Mouse (Mus musculus) layer of hippocampus, adult 2 months (tissue): ENCODE results near the gene Slc22a29. TPM values are rescaled to one million over a fixed set of nuclear protein-coding genes. Genes with fewer than 3 reads are reported as not detected.
A peak's percentile ranks its signal among the peaks of the same experiment; 100 is the strongest.
"Not testable (repeated sequence)": the region's sequence is repeated elsewhere in the genome, so short reads cannot be mapped to it uniquely, and the experiment has no call there.

Experiments used
- DNase-seq, 2 experiments: peaks; one replicate each; pipeline ENCODE4 v3.0.0; 2022; ENCODE audit warnings: low spot score in 2 of 2
- H3K27ac ChIP-seq: fragments of 200-600 bp; 2 replicates; pipeline ENCODE4 v1.8.1; 2022
- H3K4me3 ChIP-seq: fragments of 200-600 bp; 2 replicates; pipeline ENCODE4 v1.8.1; 2022; ENCODE audit warnings: mild to moderate bottlenecking
- CTCF ChIP-seq: fragments of 200-600 bp; conservative IDR thresholded peaks from 2 replicates; pipeline ENCODE4 v1.8.1; 2022; ENCODE audit warnings: antibody characterized with exemption, mild to moderate bottlenecking, moderate library complexity
- long read RNA-seq, 2 experiments: library from polyadenylated mRNA; stranded (forward); transcript quantifications; one replicate each; pipeline ENCODE4 v2.0.0; 2021; ENCODE audit warnings: borderline mapping rate in 2 of 2
- total RNA-seq, 2 experiments: library from RNA; stranded (reverse); gene quantifications; 2 replicates each; pipeline ENCODE4 v1.2.3; 2021

Gene Slc22a29
- not detected for total RNA-seq
- long read RNA-seq, experiment 1, result 0 reads
- long read RNA-seq, experiment 2, result 0 reads

- H3K4me3 ChIP-seq, result no peak within 1 kb of the TSS
- no peak for DNase-seq
- no peak within 1 kb of the TSS for H3K27ac ChIP-seq
- TF ChIP-seq CTCF, result no peak
Measured at GRCm38 (mm10) chr19:8218800-8219199, at the start of gene Slc22a29. Slc22a29 (minus strand) TSS chr19:8218900.

GRCm38 (mm10) chr19:8265324-8265723, 46.6 kb upstream of the Slc22a29 start:
- no peak for DNase-seq
- H3K27ac ChIP-seq, result no peak overlapping the region
- no peak for TF ChIP-seq CTCF
- H3K4me3 ChIP-seq, result no peak overlapping the region

DNA sequence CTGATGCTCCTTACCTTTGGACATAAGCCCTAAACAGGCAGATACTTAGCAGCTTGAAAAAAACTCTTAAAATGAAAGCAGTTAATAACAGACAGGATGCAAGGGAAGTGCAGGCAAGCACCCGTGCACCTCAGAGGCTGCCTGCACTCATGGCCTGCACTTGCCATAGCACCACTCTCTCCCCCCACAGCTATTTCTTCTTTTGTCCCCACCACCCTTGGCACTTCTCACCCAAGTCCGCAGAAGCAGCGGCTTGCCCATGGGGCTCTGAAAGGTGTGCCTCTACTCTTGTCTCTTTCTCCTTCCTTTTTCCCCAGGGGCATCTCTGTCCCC, 34.0 kb upstream of the Slc22a29 start:
- peak overlapping the region; percentile 49 for H3K4me3 ChIP-seq
- DNase-seq, result no peak
- no peak overlapping the region for H3K27ac ChIP-seq
- TF ChIP-seq CTCF, result no peak

DNA sequence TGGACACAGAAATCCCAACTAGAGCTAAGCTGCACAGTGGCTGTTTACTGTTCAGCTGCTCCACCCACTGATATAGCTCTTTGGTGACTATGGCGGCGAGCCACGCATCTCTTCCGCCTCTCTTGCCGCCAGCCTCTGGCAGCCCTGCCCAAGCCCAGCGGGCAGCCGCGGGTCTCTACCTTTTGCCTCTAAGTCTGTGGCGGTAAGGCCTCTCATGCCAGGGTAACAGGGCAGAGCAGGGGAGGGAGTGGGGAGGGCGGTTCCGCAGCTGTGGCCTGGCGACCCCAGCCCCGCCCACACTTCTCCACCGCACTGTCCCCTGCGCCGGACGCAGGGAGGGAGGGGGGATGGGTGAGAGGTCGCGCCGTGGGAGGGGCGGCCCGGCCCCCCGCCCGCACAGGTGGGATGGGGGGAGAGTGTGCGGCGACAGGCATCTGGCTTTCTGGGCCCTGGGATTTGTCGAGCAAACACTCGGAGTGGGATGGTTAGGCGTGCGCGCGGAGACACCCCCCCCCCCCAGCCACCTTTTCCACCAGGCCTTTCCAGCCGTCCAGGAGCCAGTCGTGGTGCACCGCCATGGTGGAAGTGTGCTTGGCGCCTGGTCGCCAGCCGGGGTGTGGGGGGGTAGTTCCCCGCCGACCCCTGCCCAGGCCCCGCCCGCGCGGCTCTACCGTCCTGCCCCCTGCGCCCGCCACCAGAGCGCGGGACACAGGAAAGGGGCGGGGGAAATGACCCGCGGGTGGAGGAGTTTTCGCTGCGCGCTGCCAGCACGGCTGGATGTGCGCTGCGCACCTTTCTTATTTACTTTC, 33.4 kb upstream of the Slc22a29 start:
- peak overlapping the region; percentile 57 for H3K27ac ChIP-seq
- peak overlapping the region; percentile 49 for H3K4me3 ChIP-seq
- no peak for TF ChIP-seq CTCF
- DNase-seq, result no peak

GRCm38 (mm10) chr19:8228916-8229315, 10.2 kb upstream of the Slc22a29 start:
- DNase-seq, result no peak
- Histone ChIP-seq H3K27ac (no peak overlapping the region), H3K4me3 (no peak overlapping the region)
- TF ChIP-seq CTCF, result no peak

GRCm38 (mm10) chr19:8148787-8149523, 69.7 kb downstream of the Slc22a29 start:
- TF ChIP-seq CTCF, result no peak
- Histone ChIP-seq H3K27ac (no peak overlapping the region), H3K4me3 (no peak overlapping the region)
- no peak for DNase-seq

DNA sequence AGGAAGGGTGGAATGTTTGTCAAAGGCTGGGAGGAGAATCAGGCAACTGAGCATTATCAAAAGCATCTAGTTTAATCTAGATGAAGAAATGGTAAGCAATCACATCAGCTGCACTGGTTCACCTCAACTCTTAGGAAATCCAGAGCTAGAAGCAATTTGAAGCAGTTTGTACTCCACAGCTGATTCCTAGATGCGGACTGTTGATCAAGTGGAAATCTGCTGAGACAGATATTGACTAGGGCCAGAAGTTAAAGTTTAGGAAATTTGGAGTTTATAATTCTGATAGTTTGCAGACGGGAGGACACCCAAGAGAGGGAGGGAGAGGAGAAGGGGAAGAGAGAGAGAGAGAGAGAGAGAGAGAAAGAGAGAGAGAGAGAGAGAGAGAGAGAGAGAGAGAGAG, 76.0 kb downstream of the Slc22a29 start:
- not testable (repeated sequence) for H3K4me3 ChIP-seq, DNase-seq, H3K27ac ChIP-seq

DNA sequence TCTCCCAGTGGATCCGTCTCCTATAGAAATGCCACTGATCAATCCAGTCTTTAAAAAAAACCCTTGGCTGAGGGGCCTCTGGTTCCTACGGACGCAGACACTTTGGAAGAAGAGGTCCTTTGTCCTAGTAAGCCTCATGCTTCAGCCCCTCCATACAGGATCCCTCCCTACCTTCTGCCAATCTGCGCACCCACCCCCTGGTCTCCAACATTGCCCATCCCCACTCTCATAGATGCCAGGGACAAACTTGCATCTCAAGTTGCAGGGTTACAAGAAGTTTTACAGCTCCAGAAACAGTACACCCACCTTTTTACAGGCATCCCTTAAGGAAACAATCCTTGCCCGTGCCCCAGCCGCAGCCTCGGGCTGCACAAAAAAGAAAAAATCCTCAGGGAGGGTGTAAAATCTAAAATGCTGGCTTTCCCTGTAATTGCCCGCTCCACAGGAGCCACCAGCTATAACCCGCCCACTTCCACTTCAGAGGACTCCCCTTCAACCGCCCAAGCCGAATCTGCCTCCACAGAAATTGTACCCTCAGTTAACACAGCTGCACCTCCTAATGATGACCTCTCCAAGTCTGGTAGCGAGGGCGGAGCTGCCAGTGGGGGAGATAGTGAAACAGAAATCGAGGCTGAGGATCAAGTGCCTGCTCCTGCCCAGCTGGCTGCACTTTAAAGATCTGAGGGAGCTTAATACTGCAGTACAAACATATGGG, 84.4 kb downstream of the Slc22a29 start:
- not testable (repeated sequence) for DNase-seq, H3K27ac ChIP-seq, H3K4me3 ChIP-seq

DNA sequence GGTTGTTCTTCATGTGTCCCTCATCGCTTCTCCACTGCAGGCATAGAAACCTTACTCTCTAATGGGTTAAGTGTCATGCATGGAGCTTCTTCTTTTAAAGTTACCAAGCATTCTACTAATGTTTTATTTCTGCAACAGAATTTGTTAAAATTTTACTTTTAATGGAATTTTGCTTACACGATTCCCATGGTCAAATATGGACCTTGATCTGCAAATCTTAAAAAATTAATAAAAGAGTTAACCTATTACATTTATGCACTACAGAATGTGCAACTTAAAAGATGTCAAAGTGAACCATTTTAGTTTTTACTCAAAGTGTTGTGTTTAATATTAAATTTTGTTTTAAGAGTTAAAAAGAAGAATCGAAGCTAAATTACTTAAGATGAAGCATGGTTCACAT, 86.8 kb downstream of the Slc22a29 start, which contains the start of gene Slc22a28:
TSS of gene Slc22a28 (minus strand) at position 102 of the 400 bp plus-strand sequence.
- not testable (repeated sequence) for DNase-seq, H3K27ac ChIP-seq, H3K4me3 ChIP-seq

Other genes starting within 250 kb of the Slc22a29 start
- not detected for gene Slc22a28, start 86.9 kb downstream of the Slc22a29 start, total RNA-seq
- not detected for gene Slc22a30, start 186.2 kb upstream of the Slc22a29 start, total RNA-seq